Mouse (Mus musculus) mouse trophoblast stem cell (cell line): ENCODE measurements at regions not wholly inside any gene's neighbourhood (a gene's known extent, or its start where the extent isn't known, plus 50 kb on each side); places are given as distances from the start of the nearest gene placed in this dataset.

Experiments
- in situ Hi-C, 2 experiments: fragments of 300-500 bp; cut with MseI, MboI; formaldehyde crosslinking; loops; 2 replicates in 1 of 2; 3 replicates in 1 of 2; pipeline ENCODE4 v1.15.1; 2025

- in situ Hi-C loops, result loop anchor here (10.0 to 25.0 kb wide), 2 partner anchors 105 to 348 kb away; partner anchors contain the start of genes Mttp (in 2 of the 2) and Trmt10a (in 2 of the 2)
Observed at GRCm38 (mm10) chr3:137789671-137790070, 74.6 kb upstream of the H2afz start.

GRCm38 (mm10) chr3:137790340-137790739 lies 73.9 kb upstream of the H2afz start:
- in situ Hi-C loops, result loop anchor here (25.0 kb wide), 1 partner anchor 347 kb away; the partner anchor contains the start of genes Mttp (in 2 of the 2) and Trmt10a (in 2 of the 2)

- in situ Hi-C loops, result loop anchor here (25.0 kb wide), 1 partner anchor 341 kb away; the partner anchor contains the start of genes Mttp (in 2 of the 2) and Trmt10a (in 2 of the 2)
Observed at GRCm38 (mm10) chr3:137795754-137796315, 68.5 kb upstream of the H2afz start.

- in situ Hi-C loops, result loop anchor here (25.0 kb wide), 1 partner anchor 339 kb away; the partner anchor contains the start of genes Mttp (in 2 of the 2) and Trmt10a (in 2 of the 2)
Observed at GRCm38 (mm10) chr3:137798769-137799168, 65.5 kb upstream of the H2afz start.

GRCm38 (mm10) chr3:137801402-137802020 lies 62.8 kb upstream of the H2afz start:
- in situ Hi-C loops, result no loop called here

- in situ Hi-C loops, result no loop called here
Observed at GRCm38 (mm10) chr3:137807423-137807822, 56.9 kb upstream of the H2afz start.

GRCm38 (mm10) chr3:137807913-137808684 lies 56.2 kb upstream of the H2afz start:
- in situ Hi-C loops, result no loop called here

GRCm38 (mm10) chr3:137810123-137810522 lies 54.2 kb upstream of the H2afz start:
- in situ Hi-C loops, result no loop called here
